Mouse (Mus musculus): ENCODE data around the gene Samd9l.
"Not testable (repeated sequence)": the region's sequence is repeated elsewhere in the genome, so short reads cannot be mapped to it uniquely, and the experiment has no call there.

Gene Samd9l

DNA sequence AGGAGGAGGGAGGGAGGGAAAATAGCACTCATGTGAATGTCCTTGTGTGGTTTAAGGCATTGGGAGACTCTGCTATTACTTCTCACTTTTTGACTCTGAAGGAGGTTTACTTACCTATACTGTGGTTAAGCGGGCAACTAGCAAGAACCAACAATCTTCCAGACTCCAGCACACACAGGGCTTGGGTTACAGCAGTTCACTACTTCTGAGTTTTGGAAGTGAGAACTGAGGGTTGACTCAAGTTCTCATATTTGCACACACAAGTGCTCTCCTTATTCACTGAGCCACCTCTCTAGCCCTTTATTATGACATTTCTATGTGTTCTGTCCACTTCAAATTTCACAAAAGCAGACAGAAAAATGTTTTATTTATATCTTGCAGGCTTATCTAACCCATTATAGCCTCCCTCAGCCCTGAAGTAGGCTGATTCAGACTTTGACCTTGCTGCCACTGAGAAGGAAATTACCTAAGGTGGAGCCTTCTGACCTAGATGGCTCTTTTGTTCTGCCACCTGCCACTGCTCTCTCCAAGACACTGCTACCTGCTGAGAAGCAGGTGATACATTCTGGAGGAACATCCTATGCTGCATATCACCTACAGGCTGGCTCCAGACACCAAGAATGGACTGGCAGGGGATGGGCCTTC, 55.6 kb downstream of the Samd9l start:
- in situ Hi-C loops (cut with MboI, MseI) = not testable (repeated sequence)

DNA sequence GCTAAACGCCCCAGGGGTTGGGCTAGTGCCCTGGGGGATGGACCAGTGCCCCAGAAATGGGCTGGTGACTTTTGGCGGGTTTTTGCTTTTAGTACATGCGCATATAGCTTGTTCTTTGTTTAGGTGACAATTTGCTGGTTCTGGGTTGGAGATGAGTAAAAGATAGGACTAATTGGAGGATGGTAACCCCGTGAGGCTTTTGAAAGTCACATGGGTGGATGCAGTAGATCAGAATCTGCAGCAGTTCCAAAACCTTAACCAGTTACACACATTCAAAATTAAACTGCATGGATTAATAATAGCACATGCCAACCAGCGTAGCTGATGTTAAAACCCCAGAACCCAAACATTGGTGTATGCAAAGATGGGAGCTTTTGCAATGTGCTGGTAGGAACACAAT, 57.9 kb downstream of the Samd9l start:
- in situ Hi-C loops (cut with MboI, MseI) = no loop called here

DNA sequence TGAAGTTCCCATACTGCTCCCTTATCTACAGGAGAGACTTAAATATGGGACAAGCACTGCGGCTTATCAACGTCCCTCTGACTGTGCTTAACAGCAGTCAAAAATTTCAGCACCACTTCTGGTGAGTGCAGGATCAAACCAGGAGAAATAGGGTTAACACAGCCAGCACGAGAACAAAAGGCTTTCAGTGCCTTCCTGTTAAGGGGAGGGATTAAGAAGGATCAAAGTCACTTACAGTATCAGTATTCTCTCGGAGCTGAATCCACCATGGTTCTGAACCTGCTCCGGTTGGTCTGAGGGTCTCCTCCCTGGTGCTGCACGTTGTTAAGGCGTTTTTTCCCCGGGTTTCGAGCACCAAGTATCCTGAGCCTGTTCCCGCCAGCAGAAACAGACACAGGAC, 58.4 kb downstream of the Samd9l start:
- in situ Hi-C loops (cut with MboI, MseI) = not testable (repeated sequence)

- in situ Hi-C loops (cut with MboI, MseI) = not testable (repeated sequence)
Observed at GRCm38 (mm10) chr6:3339131-3339530, 60.2 kb downstream of the Samd9l start.

Measured in regulatory T cell (primary cell).